Mouse (Mus musculus): ENCODE measurements around the gene Selenom. TPM values are rescaled to one million over a fixed set of nuclear protein-coding genes. Genes with fewer than 3 reads are reported as not detected.

Gene Selenom
- total and polyA plus RNA-seq, 2 experiments from 2014 or later, result 290 to 298 TPM

DNA sequence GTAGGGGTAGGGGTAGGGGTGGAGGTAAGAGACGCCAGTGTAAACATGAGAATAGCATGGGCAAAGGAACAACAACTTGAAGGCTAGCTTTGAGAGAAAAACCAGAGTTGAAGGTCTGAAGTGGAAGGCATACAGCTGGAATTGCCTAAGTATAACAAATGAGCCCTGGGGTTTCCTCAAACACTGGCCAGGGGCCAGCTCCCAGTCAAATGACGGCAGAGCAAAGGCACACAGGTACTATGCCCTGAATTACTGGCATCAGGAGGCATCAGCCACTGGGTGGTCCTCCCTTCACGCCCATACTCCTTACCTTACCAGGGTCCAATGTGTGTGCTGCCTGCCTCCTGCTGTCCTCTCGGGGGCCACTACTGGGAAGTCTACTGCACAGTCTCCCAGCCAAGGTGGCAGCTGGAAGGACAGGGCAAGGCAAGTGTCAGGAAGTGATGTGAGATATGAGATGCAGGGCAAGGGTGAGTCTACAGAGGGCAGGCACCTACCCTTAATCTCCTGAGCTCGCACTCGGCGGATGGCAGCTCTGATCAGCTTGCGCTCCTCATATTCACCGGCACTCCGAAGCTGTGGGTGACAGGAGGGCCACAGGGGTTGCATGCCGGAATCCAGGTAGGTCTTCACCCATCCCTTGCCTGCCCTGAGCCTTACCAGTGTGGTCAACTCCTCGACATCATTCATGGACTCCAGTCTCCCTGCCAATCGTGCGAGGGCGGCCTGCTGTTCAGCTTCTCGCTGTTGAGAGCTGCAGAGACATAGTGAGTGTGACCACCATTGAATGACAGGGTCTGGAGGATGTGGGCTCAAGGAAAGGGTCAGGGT, 17.8 kb downstream of the Selenom start:
- DNase-seq (ENCODE audit: low spot score) (no peak), ATAC-seq (ENCODE audit: low FRiP score) (no peak)
- WGBS, result 95% methylated on average over 16 of the region's 16 CpGs
- no peaks in the 10 kb centered on the region for H3K27me3 ChIP-seq (ENCODE audit: insufficient read depth, low read length)
- no peak overlapping the region for H3K4me2 ChIP-seq (ENCODE audit: low read depth, low read length, poor library complexity, severe bottlenecking)
- no peak overlapping the region for H3K9ac ChIP-seq (replicated peaks; ENCODE audit: low read length, poor library complexity, severe bottlenecking)
- H3K27ac ChIP-seq (ENCODE audit: low read depth, low read length), result no peak overlapping the region
- no peaks in the 10 kb centered on the region for H3K9me3 ChIP-seq (ENCODE audit: low read length)
- no peaks in the 10 kb centered on the region for H3K36me3 ChIP-seq (ENCODE audit: insufficient read depth, low read length)
- H3K4me3 ChIP-seq (ENCODE audit: low read depth, low read length), result no peak overlapping the region
- no peak for TF ChIP-seq CTCF (IDR thresholded peaks at IDR 0.05)
- peaks cover 5% of the 10 kb centered on the region for H3K4me1 ChIP-seq (ENCODE audit: insufficient read depth, low read length)

DNA sequence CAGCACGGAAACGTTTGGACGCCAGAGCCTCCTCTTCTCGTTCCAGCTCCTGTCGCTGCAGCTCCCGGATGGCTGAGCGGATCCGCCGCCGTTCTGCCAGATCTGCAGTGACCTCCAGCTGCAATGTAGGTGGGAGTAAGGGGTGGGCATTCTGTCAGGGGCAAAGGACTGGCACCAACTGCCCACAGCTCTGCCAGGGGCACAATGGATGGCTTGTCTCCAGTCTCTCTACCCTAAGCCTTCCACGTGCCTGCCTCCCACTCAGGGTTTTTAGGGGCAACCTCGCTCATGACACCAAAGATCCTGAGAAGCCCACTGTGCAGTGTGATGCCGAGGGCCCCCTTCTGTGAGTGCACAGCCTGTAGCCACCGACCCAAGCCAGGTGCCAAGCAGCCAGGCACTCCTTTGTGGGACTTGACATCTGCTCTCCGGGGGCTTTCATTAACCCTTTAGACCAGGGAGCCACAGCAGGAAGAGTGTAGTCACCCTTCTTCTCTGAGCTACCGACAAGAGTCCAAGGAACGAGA, 19.0 kb downstream of the Selenom start:
- H3K9me3 ChIP-seq (ENCODE audit: low read length), result no peaks in the 10 kb centered on the region
- H3K4me1 ChIP-seq (ENCODE audit: insufficient read depth, low read length), result peaks cover 5% of the 10 kb centered on the region
- no peak overlapping the region for H3K27ac ChIP-seq (ENCODE audit: low read depth, low read length)
- DNase-seq (ENCODE audit: low spot score) (no peak), ATAC-seq (ENCODE audit: low FRiP score) (no peak)
- no peaks in the 10 kb centered on the region for H3K36me3 ChIP-seq (ENCODE audit: insufficient read depth, low read length)
- H3K27me3 ChIP-seq (ENCODE audit: insufficient read depth, low read length), result no peaks in the 10 kb centered on the region
- TF ChIP-seq CTCF (IDR thresholded peaks at IDR 0.05), result no peak
- 83% methylated on average over 17 of the region's 17 CpGs for WGBS
- no peak overlapping the region for H3K4me2 ChIP-seq (ENCODE audit: low read depth, low read length, poor library complexity, severe bottlenecking)
- no peak overlapping the region for H3K4me3 ChIP-seq (ENCODE audit: low read depth, low read length)
- H3K9ac ChIP-seq (replicated peaks; ENCODE audit: low read length, poor library complexity, severe bottlenecking), result no peak overlapping the region; the same call in 1 of the 2 replicates

DNA sequence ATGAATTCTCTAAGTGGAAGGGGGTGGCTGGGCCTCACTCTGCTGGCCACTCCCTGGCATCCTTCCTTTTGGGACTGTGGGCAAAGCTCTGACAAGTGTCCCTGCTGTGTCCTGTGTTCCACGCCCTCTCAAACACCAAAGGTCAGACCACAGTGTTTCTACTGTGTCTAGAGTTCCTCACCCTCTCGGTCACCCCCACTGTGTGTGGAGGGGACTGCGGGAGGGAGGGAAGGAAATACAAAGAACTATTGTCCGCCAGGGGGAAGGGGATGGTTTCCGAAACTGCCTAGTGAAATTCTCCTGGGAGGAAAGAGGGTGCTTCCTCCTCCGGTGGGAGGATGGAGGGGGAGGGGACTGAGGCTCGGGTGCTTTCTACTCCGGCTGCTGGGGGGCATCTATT, 20.5 kb downstream of the Selenom start:
- Histone ChIP-seq H3K9me3 (ENCODE audit: low read length) (no peaks in the 10 kb centered on the region), H3K27ac (ENCODE audit: low read depth, low read length) (no peak overlapping the region), H3K36me3 (ENCODE audit: insufficient read depth, low read length) (no peaks in the 10 kb centered on the region), H3K9ac (replicated peaks; ENCODE audit: low read length, poor library complexity, severe bottlenecking) (no peak overlapping the region), H3K4me1 (ENCODE audit: insufficient read depth, low read length) (peaks cover 5% of the 10 kb centered on the region), H3K4me3 (ENCODE audit: low read depth, low read length) (peak overlapping the region; percentile 45; the same call in 1 of the 2 replicates), H3K27me3 (ENCODE audit: insufficient read depth, low read length) (no peaks in the 10 kb centered on the region), H3K4me2 (ENCODE audit: low read depth, low read length, poor library complexity, severe bottlenecking) (peak overlapping the region; percentile 95)
- DNase-seq (ENCODE audit: low spot score), result peak; percentile 27
- no peak for ATAC-seq (ENCODE audit: low FRiP score)
- WGBS, result 10% methylated on average over 8 of the region's 8 CpGs
- no peak for TF ChIP-seq CTCF (IDR thresholded peaks at IDR 0.05)

DNA sequence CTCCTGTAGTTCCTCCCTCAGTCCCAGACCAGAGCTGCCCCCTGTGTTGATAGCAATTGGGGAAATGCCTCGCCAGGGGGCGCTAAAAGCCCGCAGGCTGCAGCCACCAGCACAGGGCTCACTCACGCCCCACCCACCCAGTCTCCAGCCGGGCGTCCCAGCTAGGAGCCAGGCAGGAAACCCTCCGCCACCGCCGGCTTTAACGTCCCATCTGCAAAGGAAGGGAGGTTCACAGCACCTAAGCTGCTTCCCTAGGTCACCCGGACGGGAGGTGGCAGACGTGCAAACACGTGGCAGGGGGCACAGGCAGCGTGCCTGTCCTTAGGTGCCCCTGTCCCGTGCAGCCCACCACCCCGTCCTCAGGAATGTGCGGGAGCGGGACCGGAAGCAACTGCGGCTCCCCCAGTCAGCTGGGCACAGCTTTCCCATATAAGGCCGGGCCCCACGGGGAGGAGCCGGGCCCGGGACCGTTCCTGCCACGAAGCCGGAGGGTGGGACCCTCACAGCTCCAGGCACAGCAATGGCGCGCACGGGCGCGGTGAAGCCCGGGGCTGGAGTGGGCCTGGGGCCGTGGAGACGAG, 21.0 kb downstream of the Selenom start:
- Histone ChIP-seq H3K9ac (replicated peaks; ENCODE audit: low read length, poor library complexity, severe bottlenecking) (peak overlapping the region; percentile 57), H3K27me3 (ENCODE audit: insufficient read depth, low read length) (no peaks in the 10 kb centered on the region), H3K4me2 (ENCODE audit: low read depth, low read length, poor library complexity, severe bottlenecking) (peak overlapping the region; percentile 95), H3K9me3 (ENCODE audit: low read length) (no peaks in the 10 kb centered on the region), H3K36me3 (ENCODE audit: insufficient read depth, low read length) (no peaks in the 10 kb centered on the region), H3K4me1 (ENCODE audit: insufficient read depth, low read length) (peaks cover 5% of the 10 kb centered on the region), H3K27ac (ENCODE audit: low read depth, low read length) (peak overlapping the region; percentile 2; the same call in 1 of the 2 replicates), H3K4me3 (ENCODE audit: low read depth, low read length) (peak overlapping the region; percentile 45)
- ATAC-seq (ENCODE audit: low FRiP score), result peak; percentile 82
- under 1% methylated on average over 35 of the region's 36 CpGs for WGBS
- DNase-seq (ENCODE audit: low spot score), result peak; percentile 92
- peak; percentile 92 for TF ChIP-seq CTCF (IDR thresholded peaks at IDR 0.05)

DNA sequence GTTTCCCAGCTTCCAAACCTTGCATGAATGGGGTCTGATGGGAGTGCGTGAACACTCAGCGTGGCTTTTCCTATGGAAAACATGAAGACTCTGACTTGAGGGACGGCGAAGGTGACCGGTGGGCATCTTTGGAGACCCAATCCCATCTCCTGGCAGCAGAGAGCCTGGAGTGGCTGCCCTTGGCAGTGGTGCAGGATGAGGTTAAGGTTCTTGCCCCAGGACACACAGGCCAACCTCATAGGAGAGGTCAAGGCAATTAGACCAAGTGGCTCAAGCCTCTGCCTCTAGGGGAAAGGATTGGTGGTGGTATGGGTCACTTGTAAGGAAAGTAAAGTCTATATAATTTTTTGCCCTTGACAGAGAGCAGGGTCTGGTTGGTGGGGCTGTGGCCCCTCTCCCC, 21.6 kb downstream of the Selenom start:
- no peak for ATAC-seq (ENCODE audit: low FRiP score)
- H3K4me1 ChIP-seq (ENCODE audit: insufficient read depth, low read length), result peaks cover 5% of the 10 kb centered on the region
- no peak for DNase-seq (ENCODE audit: low spot score)
- 0 out of 2 replicates have a peak overlapping the region, but pooled peaks have one; percentile 2 for H3K27ac ChIP-seq (ENCODE audit: low read depth, low read length)
- no peaks in the 10 kb centered on the region for H3K9me3 ChIP-seq (ENCODE audit: low read length)
- no peaks in the 10 kb centered on the region for H3K27me3 ChIP-seq (ENCODE audit: insufficient read depth, low read length)
- H3K9ac ChIP-seq (replicated peaks; ENCODE audit: low read length, poor library complexity, severe bottlenecking), result peak overlapping the region; percentile 57
- 46% methylated on average over 5 of the region's 5 CpGs for WGBS
- H3K4me2 ChIP-seq (ENCODE audit: low read depth, low read length, poor library complexity, severe bottlenecking), result peak overlapping the region; percentile 95
- no peak for TF ChIP-seq CTCF (IDR thresholded peaks at IDR 0.05)
- peak overlapping the region; percentile 45 for H3K4me3 ChIP-seq (ENCODE audit: low read depth, low read length)
- no peaks in the 10 kb centered on the region for H3K36me3 ChIP-seq (ENCODE audit: insufficient read depth, low read length)

Measured in midbrain, postnatal 0 days (tissue).